In genomic region chr14:122467926-122468841, GRCm38 (mm10) we compare ENCODE assay signal across 10 mouse cellular contexts. TPM values are rescaled to one million over a fixed set of nuclear protein-coding genes. Genes with fewer than 3 reads are reported as not detected.
DNase-seq lines count a peak whose midpoint lies in the region; ATAC-seq and TF ChIP-seq lines count a peak whose summit lies in the region.
"Had no signal": no experiment of that assay in that cellular context is flagged by ENCODE, and none has a peak within 500 bp of the region (broad histone marks: within the 10 kb centered on the region; RNA-seq: fewer than 3 reads in every experiment).

No protein-coding gene starts in this region.

- no peak overlapping the region for H3K4me2 ChIP-seq in intestine, embryonic 14.5 days (ENCODE audit: low read length)
- H3K4me2 ChIP-seq in intestine, postnatal 0 days (replicated peaks; ENCODE audit: low read depth): no peak overlapping the region
- peak overlapping the region; percentile 50 for H3K4me2 ChIP-seq in hindbrain, embryonic 14.5 days (replicated peaks)
- peak overlapping the region; percentile 33 for H3K4me2 ChIP-seq in neural tube, embryonic 11.5 days (ENCODE audit: low read depth)

- no peaks in the 10 kb centered on the region for H3K9me3 ChIP-seq in intestine, embryonic 14.5 days (ENCODE audit: control insufficient read depth, low read length)
- no peaks in the 10 kb centered on the region for H3K9me3 ChIP-seq in intestine, postnatal 0 days (ENCODE audit: control insufficient read depth)
- H3K9me3 ChIP-seq in hindbrain, embryonic 14.5 days (ENCODE audit: control insufficient read depth, low read length): no peaks in the 10 kb centered on the region
- no peaks in the 10 kb centered on the region for H3K9me3 ChIP-seq in neural tube, embryonic 11.5 days (ENCODE audit: control insufficient read depth, low read length)

- H3K4me3 ChIP-seq in intestine, embryonic 14.5 days (ENCODE audit: low read depth, low read length): no peak overlapping the region
- H3K4me3 ChIP-seq in intestine, postnatal 0 days (ENCODE audit: low read depth, low read length): no peak overlapping the region
- 0 out of 2 replicates have a peak overlapping the region, but pooled peaks have one; percentile 2 for H3K4me3 ChIP-seq in hindbrain, embryonic 14.5 days (replicated peaks; ENCODE audit: low read length)
- H3K4me3 ChIP-seq in neural tube, embryonic 11.5 days (ENCODE audit: low read depth, low read length): peak overlapping the region; percentile 15; the same call in 1 of the 2 replicates

- no peak for ATAC-seq in intestine, embryonic 14.5 days (replicated peaks; ENCODE audit: low FRiP score, low TSS enrichment, low read depth)
- no peak for ATAC-seq in intestine, postnatal 0 days
- no peak for ATAC-seq in hindbrain, embryonic 14.5 days (ENCODE audit: low FRiP score)
- ATAC-seq in neural tube, embryonic 11.5 days (ENCODE audit: insufficient read depth, low FRiP score, low TSS enrichment): no peak

- peaks cover 11% of the 10 kb centered on the region; the same call in 1 of the 2 replicates for H3K4me1 ChIP-seq in intestine, embryonic 14.5 days (replicated peaks; ENCODE audit: control insufficient read depth, insufficient read depth, low read length)
- peaks cover 8% of the 10 kb centered on the region; the same call in 1 of the 2 replicates for H3K4me1 ChIP-seq in intestine, postnatal 0 days (replicated peaks; ENCODE audit: control insufficient read depth, insufficient read depth, low read length)
- H3K4me1 ChIP-seq in hindbrain, embryonic 14.5 days (replicated peaks; ENCODE audit: control insufficient read depth, insufficient read depth, low read length): peaks cover 12% of the 10 kb centered on the region; the same call in 1 of the 2 replicates
- peaks cover 11% of the 10 kb centered on the region for H3K4me1 ChIP-seq in neural tube, embryonic 11.5 days (ENCODE audit: control insufficient read depth, insufficient read depth, low read length)

- peaks cover 100% of the 10 kb centered on the region for H3K27me3 ChIP-seq in intestine, embryonic 14.5 days (replicated peaks; ENCODE audit: control insufficient read depth, insufficient read depth, low read length)
- peaks cover 99% of the 10 kb centered on the region for H3K27me3 ChIP-seq in intestine, postnatal 0 days (replicated peaks; ENCODE audit: control insufficient read depth, insufficient read depth, low read length)
- H3K27me3 ChIP-seq in hindbrain, embryonic 14.5 days (ENCODE audit: control insufficient read depth, insufficient read depth, low read length): peaks cover 83% of the 10 kb centered on the region
- peaks cover 66% of the 10 kb centered on the region for H3K27me3 ChIP-seq in neural tube, embryonic 11.5 days (ENCODE audit: control insufficient read depth, insufficient read depth, low read length)

- no peak overlapping the region for H3K9ac ChIP-seq in intestine, embryonic 14.5 days (ENCODE audit: low read length)
- H3K9ac ChIP-seq in intestine, postnatal 0 days (ENCODE audit: low read depth, low read length): no peak overlapping the region
- H3K9ac ChIP-seq in hindbrain, embryonic 14.5 days: peak overlapping the region; percentile 49
- no peak overlapping the region for H3K9ac ChIP-seq in neural tube, embryonic 11.5 days (ENCODE audit: low read length)

- no peak overlapping the region for H3K27ac ChIP-seq in intestine, embryonic 14.5 days (ENCODE audit: low read depth)
- H3K27ac ChIP-seq in intestine, postnatal 0 days (ENCODE audit: low read depth, low read length): no peak overlapping the region
- H3K27ac ChIP-seq in hindbrain, embryonic 14.5 days: peak overlapping the region; percentile 74
- H3K27ac ChIP-seq in neural tube, embryonic 11.5 days (ENCODE audit: low read depth, low read length): no peak overlapping the region

- DNase-seq in intestine, embryonic 14.5 days (ENCODE audit: low spot score): peak; percentile 67
- peak; percentile 61 for DNase-seq in embryo, embryonic 11 days
- DNase-seq in hindbrain, embryonic 14.5 days (ENCODE audit: low spot score): peak; percentile 38
- DNase-seq in neural tube, embryonic 11.5 days (ENCODE audit: low spot score): peak; percentile 64
- no peak for DNase-seq in gastrocnemius, postnatal 14 days
- DNase-seq in adrenal gland, postnatal 14 days: no peak
- no peak for DNase-seq in liver

- intact Hi-C loops in gastrocnemius, postnatal 14 days (cut with DNase I; ENCODE audit: low total_unique reads): no loop called here

- TF ChIP-seq CTCF in intestine, postnatal 0 days (IDR thresholded peaks at IDR 0.05; ENCODE audit: low read depth): no peak

- WGBS in intestine, embryonic 14.5 days: 5% methylated on average over 23 of the region's 23 CpGs
- 8% methylated on average over 23 of the region's 23 CpGs for WGBS in intestine, postnatal 0 days
- 9% methylated on average over 23 of the region's 23 CpGs for WGBS in hindbrain, embryonic 14.5 days
- 8% methylated on average over 23 of the region's 23 CpGs for WGBS in neural tube, embryonic 11.5 days

- H3K36me3 ChIP-seq in intestine, embryonic 14.5 days (ENCODE audit: control insufficient read depth, insufficient read depth, low read length): no peaks in the 10 kb centered on the region
- no peaks in the 10 kb centered on the region for H3K36me3 ChIP-seq in intestine, postnatal 0 days (ENCODE audit: control insufficient read depth, insufficient read depth)
- no peaks in the 10 kb centered on the region for H3K36me3 ChIP-seq in hindbrain, embryonic 14.5 days (replicated peaks; ENCODE audit: control insufficient read depth, insufficient read depth)
- H3K36me3 ChIP-seq in neural tube, embryonic 11.5 days (ENCODE audit: control insufficient read depth, insufficient read depth, low read length): no peaks in the 10 kb centered on the region

RNA-seq across cellular contexts. Expression of gene Zic5, which starts 2.7 kb away (rescaled TPM):
- not detected in 2 replicates for polyA plus RNA-seq in intestine, embryonic 14.5 days (2014; fragmentation: Nextera tagmentation; extraction: Ambion mirVana)
- polyA plus RNA-seq in intestine, postnatal 0 days (2015; fragmentation: Nextera tagmentation; extraction: Ambion mirVana): not detected in 2 replicates
- 11.6 and 14.0 TPM in 2 replicates for polyA plus RNA-seq in hindbrain, embryonic 14.5 days (2014; fragmentation: Nextera tagmentation; extraction: Ambion mirVana)
- polyA plus RNA-seq in neural tube, embryonic 11.5 days (2014; fragmentation: Nextera tagmentation; extraction: Ambion mirVana): 10.3 and 10.8 TPM in 2 replicates
- not detected for total RNA-seq in gastrocnemius, postnatal 14 days (2021)
- total RNA-seq in adrenal gland, postnatal 14 days (2021): 0.11 TPM in 1 of 2 replicates, not detected in the other

RNA-seq across cellular contexts. Expression of gene Zic2, which starts 7.1 kb away (rescaled TPM):
- polyA plus RNA-seq in intestine, embryonic 14.5 days (2014; fragmentation: Nextera tagmentation; extraction: Ambion mirVana): not detected in 2 replicates
- polyA plus RNA-seq in intestine, postnatal 0 days (2015; fragmentation: Nextera tagmentation; extraction: Ambion mirVana): not detected in 2 replicates
- 10.6 and 11.4 TPM in 2 replicates for polyA plus RNA-seq in hindbrain, embryonic 14.5 days (2014; fragmentation: Nextera tagmentation; extraction: Ambion mirVana)
- polyA plus RNA-seq in neural tube, embryonic 11.5 days (2014; fragmentation: Nextera tagmentation; extraction: Ambion mirVana): 6.3 and 7.6 TPM in 2 replicates
- not detected for total RNA-seq in gastrocnemius, postnatal 14 days (2021)
- total RNA-seq in adrenal gland, postnatal 14 days (2021): 0.64 TPM in 1 of 2 replicates, not detected in the other
- polyA plus RNA-seq: heart, embryonic 14.5 days had no signal

RNA-seq across cellular contexts. Expression of gene Gm5089, which starts 17.3 kb away (rescaled TPM):
- not detected in 2 replicates for polyA plus RNA-seq in intestine, embryonic 14.5 days (2014; fragmentation: Nextera tagmentation; extraction: Ambion mirVana)
- polyA plus RNA-seq in intestine, postnatal 0 days (2015; fragmentation: Nextera tagmentation; extraction: Ambion mirVana): not detected in 2 replicates
- 0.50 and 1.2 TPM in 2 replicates for polyA plus RNA-seq in hindbrain, embryonic 14.5 days (2014; fragmentation: Nextera tagmentation; extraction: Ambion mirVana)
- polyA plus RNA-seq in neural tube, embryonic 11.5 days (2014; fragmentation: Nextera tagmentation; extraction: Ambion mirVana): 0.23 and 0.35 TPM in 2 replicates
- not detected for total RNA-seq in gastrocnemius, postnatal 14 days (2021)
- not detected in 2 replicates for total RNA-seq in adrenal gland, postnatal 14 days (2021)
- polyA plus RNA-seq: heart, embryonic 14.5 days had no signal

RNA-seq across cellular contexts. Expression of gene Gm10837, which starts 22.2 kb away (rescaled TPM):
- not detected in 2 replicates for polyA plus RNA-seq in intestine, embryonic 14.5 days (2014; fragmentation: Nextera tagmentation; extraction: Ambion mirVana)
- not detected in 2 replicates for polyA plus RNA-seq in intestine, postnatal 0 days (2015; fragmentation: Nextera tagmentation; extraction: Ambion mirVana)
- polyA plus RNA-seq in hindbrain, embryonic 14.5 days (2014; fragmentation: Nextera tagmentation; extraction: Ambion mirVana): 0.31 and 0.95 TPM in 2 replicates
- 0.51 and 0.54 TPM in 2 replicates for polyA plus RNA-seq in neural tube, embryonic 11.5 days (2014; fragmentation: Nextera tagmentation; extraction: Ambion mirVana)
- not detected for total RNA-seq in gastrocnemius, postnatal 14 days (2021)
- not detected in 2 replicates for total RNA-seq in adrenal gland, postnatal 14 days (2021)
- total RNA-seq: left cerebral cortex, adult 18-20 months had no signal
- polyA plus RNA-seq: heart, embryonic 14.5 days had no signal

Comparison
In these comparisons a context has a peak if more than half of its experiments do, and no peak if none do; other contexts are left out.
1. DNase-seq: peak in intestine, embryonic 14.5 days (single experiment), embryo, embryonic 11 days (single experiment), hindbrain, embryonic 14.5 days (single experiment) and neural tube, embryonic 11.5 days (single experiment); none in gastrocnemius, postnatal 14 days (single experiment), adrenal gland, postnatal 14 days (single experiment) and liver (single experiment).
2. H3K4me2 ChIP-seq: peak in hindbrain, embryonic 14.5 days (single experiment) and neural tube, embryonic 11.5 days (single experiment); none in intestine, embryonic 14.5 days (single experiment) and intestine, postnatal 0 days (single experiment).
3. H3K4me3 ChIP-seq: peak in hindbrain, embryonic 14.5 days (single experiment) and neural tube, embryonic 11.5 days (single experiment); none in intestine, embryonic 14.5 days (single experiment) and intestine, postnatal 0 days (single experiment).
4. RNA of gene Zic5, which starts 2.7 kb away (polyA plus RNA-seq): 11.6 to 14.0 TPM in hindbrain, embryonic 14.5 days and 10.3 to 10.8 TPM in neural tube, embryonic 11.5 days; not detected in intestine, embryonic 14.5 days and not detected in intestine, postnatal 0 days; every median in the first group is over 10 times any median in the second.